Mouse (Mus musculus) spleen, adult 12 weeks (tissue): Measurements from ENCODE around the gene Syt16.

Experiments
- DNase-seq: peaks from one replicate; pipeline ENCODE4 v3.0.0; 2022; ENCODE audit warnings: low spot score

Gene Syt16

GRCm38 (mm10) chr12:74105811-74106513, 108.5 kb downstream of the Syt16 start:
- no peak for DNase-seq

- no peak for DNase-seq
These were observed 111.2 kb downstream of the Syt16 start for GRCm38 (mm10) chr12:74108663-74109081.

DNA sequence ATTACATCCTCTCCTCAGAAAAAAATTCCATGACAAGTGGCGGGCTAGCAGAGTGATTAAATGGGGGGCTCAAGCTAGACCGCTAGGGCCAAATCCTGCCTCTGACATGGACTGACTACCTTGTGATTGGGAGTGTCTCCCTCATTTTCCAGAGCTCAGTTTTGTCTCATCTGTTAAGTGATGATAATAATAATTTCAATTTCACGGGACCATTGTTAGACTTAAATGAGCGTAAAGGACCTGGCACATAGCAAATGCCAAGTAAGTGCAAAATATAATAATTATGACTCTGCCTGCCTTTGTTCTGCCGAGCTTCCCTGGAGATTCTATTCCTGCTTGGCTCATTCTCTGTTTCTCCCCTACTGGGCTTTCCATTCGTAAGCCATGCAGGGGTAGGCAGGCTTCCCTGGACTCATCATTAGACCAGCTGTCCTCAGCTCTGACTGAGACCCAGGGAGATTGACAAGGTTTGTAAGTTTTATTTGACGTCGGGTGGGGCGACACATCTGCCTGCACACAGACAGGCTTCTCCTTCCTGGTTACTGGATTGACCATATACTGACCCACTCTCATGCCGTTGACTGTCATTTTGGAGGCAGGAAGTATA, 112.1 kb downstream of the Syt16 start:
- DNase-seq = no peak

DNA sequence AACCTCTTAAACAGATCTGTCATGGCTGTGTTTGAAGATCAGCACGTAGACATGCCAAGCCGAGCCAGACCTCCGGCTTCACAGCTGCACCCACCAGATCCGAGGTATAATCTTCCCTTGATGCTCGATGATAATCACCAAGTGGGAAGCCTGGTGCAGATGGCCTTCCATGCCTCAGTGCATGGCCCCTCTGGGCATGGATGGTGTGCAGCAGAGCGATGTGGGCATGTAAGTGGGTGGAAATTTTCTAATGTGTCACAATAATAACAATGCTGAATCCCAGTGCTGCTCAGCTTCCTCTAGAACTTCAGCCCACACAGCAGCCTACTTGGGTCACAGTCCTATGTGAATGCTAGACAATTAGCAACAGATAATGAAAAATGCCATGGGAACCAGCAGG, 119.4 kb downstream of the Syt16 start:
- no peak for DNase-seq

- no peak for DNase-seq
These were observed 128.3 kb downstream of the Syt16 start for GRCm38 (mm10) chr12:74125796-74126195.

DNA sequence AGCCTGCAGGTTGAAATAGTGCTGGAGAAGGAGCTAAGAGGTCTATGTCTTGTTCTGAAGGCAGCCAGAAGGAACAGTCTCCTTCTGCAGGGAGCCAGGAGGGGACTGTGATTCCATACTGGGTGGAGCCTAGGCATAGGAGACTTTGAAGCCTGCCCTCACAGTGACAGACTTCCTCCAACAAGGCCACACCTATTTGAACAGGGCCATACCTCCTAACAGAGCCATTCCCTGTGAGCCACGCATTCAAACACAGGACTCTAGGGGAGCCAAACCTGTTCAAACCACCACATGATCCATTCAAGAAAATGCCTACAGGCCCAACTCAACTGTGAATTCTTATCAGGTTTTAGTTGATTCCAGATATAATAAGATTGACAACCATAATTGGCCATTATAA, 130.8 kb downstream of the Syt16 start:
- no peak for DNase-seq

- no peak for DNase-seq
These were observed 134.3 kb downstream of the Syt16 start for GRCm38 (mm10) chr12:74131790-74132189.

DNA sequence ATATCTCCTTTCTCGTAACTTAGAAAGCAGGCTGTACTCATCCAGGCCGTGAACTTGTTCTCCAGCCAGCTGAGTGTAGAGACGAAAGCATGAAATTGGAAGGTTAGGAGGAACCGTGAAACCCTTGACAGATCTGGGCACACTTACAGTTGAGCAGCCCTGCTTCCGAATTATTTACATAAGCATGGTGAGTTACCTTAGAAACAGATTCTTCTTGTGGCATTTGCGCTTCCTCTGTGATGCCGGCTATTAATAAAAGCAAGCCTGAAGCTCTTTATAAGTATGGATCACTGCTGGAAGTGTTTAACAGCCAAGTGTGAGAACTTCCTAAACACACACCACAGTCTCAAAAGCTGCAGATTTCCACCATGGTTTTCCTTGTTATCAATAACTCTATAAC, 144.7 kb downstream of the Syt16 start:
- no peak for DNase-seq

- DNase-seq = no peak
These were observed 146.9 kb downstream of the Syt16 start for GRCm38 (mm10) chr12:74144385-74144784.

DNA sequence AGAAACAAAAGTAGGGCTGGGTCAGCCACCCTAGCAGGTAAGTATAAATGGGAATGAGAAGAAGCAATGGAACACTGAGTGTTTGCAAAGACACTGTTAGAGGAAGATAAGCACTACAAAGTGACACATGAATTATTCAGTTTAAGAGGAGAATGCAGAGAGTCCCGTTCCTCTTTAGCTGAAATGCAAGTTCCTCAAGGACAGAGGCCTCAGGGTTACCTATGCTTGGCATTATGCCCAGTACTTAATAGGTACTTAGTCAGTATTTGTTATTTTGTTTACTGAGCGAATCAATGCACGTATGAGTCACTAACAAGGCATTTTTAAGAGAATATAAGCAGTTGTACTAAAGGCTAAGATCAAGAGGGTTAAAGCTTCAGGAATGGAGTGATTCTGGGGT, 163.3 kb downstream of the Syt16 start:
- no peak for DNase-seq

GRCm38 (mm10) chr12:74163080-74163479, 165.6 kb downstream of the Syt16 start:
- no peak for DNase-seq

DNA sequence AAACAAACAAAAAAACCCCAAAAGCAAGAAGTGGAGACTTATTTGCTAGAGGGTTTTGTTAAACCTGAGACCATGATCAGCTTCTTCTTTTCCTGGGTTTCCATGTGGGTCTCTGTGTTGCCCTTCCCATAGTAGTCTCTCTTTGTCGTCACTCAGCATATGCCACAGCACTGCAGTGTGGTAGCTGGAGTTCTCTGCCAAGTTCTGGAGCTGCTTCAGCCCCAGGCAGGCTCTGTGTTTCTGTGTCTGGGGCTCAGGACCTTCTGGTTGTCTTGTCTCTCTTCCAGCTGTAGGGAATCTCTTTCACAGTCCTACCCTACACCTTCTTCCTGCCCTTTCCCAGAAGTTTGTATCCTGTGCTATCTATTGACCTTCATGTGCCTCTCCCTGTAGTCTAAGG, 173.8 kb downstream of the Syt16 start:
- no peak for DNase-seq

DNA sequence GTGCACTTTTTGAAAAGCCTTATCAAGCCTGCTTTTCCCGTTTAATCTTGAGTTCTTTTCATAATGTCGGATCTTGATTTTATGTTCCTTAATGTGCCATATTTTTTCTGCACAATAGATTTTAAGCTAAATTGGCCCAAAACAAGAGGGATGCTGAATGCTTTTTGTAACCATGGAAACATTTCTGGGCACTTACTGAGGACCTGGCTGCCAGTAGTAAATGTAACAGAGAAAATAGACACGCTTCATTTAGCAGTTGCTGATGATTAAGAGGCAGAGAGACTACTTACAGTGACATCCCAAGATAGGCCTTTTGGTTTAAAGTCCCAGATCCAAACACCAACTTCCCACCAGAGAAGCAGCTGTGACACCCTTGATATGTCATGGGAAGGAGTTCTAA, 176.4 kb downstream of the Syt16 start:
- no peak for DNase-seq

GRCm38 (mm10) chr12:74184596-74184995, 187.1 kb downstream of the Syt16 start:
- no peak for DNase-seq

GRCm38 (mm10) chr12:74188243-74188785, 190.9 kb downstream of the Syt16 start:
- no peak for DNase-seq

DNA sequence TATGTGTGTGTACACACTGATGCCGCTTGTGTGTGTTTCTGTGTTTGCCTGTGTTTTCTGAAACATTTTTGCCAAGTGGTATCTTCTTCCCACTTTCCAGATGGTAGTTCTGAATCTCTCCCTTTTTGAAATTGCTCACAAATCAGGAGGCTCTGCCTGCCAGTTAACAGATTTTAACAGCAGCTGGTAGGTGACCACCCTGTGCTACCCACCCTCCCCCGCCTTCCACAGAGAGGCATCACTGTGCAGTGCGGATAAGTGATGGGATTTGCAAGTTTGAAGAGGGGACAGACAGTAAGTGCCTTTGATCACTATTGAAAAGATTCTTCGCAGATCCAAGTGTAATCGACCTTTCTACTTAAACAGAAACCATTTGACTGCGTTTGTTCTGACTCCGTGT, 191.4 kb downstream of the Syt16 start:
- no peak for DNase-seq

DNA sequence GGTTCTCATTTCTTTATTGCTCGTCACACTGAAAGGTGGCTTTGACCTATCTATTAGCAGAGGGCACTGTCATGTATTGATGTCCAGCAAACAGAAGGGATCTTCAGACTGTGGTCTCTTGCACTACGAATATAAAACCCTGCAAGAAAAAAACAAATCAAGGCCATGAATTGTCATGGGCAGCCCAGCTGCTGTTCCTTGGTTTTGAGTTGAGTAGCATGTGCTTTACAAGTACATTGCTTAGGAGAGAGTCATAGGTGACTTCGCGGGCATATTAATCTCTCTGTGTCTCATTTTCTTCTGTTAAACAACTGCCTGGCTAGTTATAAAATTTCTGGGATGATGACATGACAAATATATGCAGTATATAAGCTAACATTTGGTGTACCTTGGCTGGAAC, 192.4 kb downstream of the Syt16 start:
- no peak for DNase-seq

DNA sequence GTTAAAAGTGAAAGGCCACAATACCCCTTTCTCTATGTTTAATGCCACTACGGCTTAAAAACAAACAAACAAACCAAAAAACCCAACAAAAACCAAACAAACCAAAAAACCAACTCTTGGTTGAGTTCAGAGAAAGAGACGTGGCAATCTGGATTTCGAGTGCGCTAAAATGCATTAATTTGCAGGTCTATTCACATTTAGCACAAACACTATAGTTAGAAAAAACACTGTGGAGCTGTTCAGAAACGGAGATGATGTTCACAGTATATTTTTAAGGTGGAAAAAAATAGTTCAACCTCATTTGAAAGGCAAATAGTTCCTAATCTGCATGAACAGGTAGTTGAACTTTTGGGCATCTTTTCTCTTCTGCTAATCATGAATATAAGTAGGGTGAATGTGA, 192.8 kb downstream of the Syt16 start:
- no peak for DNase-seq

- DNase-seq = no peak
These were observed 195.1 kb downstream of the Syt16 start for GRCm38 (mm10) chr12:74192552-74192951.

- DNase-seq = no peak
These were observed 203.9 kb downstream of the Syt16 start for GRCm38 (mm10) chr12:74201410-74201809.

DNA sequence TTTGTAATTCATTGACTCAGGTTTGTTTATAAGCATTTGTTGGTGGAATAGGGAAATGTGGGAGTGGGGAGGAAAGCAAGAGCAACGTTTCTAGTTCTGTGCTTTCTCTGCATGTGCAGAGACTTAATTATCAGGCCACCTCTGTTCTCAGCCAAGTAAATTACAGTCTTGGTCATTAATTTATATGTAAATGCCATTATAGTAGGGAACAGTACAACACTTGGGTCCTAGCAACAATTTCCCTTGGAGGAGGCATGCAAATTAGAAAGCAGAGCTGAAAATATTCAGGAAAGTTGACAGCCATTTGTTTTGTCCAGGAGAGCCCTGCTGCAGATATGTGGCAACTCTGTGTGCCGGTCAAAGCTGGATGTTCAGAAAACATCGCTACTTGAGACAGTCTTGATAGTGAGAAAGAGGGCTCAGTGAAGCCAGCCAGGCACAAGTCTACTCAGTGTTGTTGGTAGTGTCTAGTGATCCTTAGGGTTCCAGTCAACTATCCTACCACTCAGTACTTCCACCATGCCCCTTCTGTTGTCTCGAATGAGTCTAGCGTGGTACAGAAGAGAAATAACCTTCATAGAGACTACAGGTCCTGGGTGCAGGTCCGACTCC, 205.1 kb downstream of the Syt16 start:
- DNase-seq = no peak

DNA sequence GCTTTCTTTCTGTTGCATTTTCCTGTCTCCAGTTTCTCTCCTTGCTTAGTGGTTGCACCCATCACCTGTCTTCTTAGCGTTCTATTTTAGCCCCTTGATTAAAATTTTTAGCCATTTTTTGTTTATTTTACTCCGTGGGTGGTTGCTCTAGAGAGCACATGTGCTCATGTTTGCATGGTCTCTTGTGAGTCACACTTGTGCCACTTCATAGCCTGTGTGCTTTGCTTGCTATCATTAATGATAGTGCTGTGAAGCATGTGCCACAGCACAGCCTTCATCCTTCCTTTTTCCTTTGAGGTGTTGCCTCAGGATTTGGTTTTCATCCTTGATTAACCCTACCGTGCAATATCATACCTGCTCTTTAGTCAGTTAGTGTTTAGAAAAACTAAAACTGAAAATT, 214.7 kb downstream of the Syt16 start:
- DNase-seq = no peak

GRCm38 (mm10) chr12:74216103-74216728, 218.8 kb downstream of the Syt16 start:
- no peak for DNase-seq
